Mouse (Mus musculus) lung, postnatal 14 days (tissue): ENCODE measurements around the gene Mapk10.

Experiments
- DNase-seq: peaks from one replicate; pipeline ENCODE4 v3.0.0; 2021

The Mapk10 gene

DNA sequence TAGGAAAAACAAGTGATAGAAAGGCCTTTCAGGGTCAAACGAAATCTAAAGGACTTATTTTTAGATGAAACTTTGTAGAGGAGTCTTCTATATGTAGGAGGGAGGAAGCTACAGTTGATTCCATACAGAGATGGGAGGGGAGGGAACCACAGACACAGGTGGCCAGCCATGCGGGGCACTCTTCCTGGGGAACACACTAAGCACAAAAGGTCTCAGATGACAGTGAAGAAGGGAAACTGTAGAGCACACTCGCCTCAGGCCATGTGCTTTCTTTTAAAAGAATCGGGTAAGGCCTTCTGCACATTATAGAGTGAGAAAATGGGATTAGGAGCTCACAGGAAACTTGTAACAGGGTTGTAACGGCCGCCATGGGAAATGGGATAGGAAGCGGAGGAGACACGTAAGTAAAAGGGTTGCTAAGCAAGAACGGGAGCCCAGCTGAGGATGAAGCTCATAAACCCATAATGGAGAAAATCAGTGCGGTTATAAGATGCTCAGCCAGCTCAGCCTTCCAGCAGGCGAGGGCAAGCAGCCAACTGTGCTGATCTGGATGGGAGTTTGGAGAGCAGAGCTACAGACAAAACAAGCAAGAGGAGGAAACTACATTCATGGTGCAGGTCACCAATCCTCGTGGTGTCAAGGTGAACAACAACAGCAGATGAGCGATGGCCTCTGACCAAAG, 182.1 kb downstream of the Mapk10 start:
- peak; percentile 16 for DNase-seq

- no peak for DNase-seq
Measured at GRCm38 (mm10) chr5:103022504-103023172, 188.5 kb downstream of the Mapk10 start.

- no peak for DNase-seq
Measured at GRCm38 (mm10) chr5:103021479-103021878, 189.7 kb downstream of the Mapk10 start.

DNA sequence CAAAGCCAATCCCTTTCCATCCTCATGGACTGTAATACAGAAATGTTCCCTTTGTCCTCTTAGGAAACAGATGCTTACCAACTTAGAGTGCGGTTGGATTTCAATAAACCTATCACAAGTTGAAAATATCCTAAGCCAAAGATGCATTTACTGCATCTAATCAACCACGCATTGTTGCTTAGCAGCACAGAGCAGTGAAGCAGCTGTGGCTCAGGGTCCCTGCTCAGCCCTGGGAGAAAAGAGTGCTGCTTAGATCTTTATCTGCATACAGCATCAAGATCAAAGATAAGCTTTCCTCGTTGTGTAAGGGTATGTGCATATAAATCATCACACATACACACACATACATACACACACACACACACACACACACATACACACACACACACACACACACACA, 190.2 kb downstream of the Mapk10 start:
- DNase-seq, result no peak

DNA sequence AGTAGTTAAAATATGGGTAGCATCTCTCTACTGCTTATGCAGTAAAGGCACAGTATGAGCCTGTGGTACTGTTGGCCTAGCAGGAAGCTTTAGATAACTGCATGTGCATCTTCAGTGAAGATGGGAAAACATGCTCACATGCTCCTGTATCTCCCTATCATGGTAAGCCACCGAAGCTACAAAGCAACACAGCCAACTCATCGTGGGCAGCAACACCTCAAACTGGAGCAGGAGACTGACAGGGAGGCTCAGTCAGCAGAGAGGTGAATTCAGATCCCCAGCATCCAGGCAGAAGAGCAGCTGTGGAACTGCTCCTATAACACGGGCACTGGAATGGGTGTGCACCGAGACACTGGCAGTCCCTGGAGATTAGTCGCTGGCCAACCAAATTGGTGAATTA, 191.0 kb downstream of the Mapk10 start:
- DNase-seq, result no peak

DNA sequence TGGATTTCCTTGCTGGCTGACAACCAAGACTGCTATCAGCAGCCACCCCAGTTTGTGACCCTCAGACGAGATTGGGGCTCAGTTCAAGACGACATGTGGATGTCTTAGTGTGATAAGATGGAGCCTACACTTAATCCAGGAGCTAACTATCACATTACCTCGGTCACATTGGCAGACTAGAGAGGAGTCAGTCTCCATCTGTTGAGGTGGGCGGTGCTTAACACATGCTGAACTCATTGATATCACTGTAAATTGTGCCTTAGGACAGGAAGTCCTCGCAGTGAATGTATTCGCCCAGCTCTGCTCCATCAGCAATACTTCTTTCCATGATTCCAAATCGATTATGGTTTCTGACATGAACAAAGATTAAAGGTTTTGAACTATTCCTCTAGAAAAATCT, 193.5 kb downstream of the Mapk10 start:
- no peak for DNase-seq

- DNase-seq, result no peak
Measured at GRCm38 (mm10) chr5:103014309-103014708, 196.8 kb downstream of the Mapk10 start.

- DNase-seq, result no peak
Measured at GRCm38 (mm10) chr5:103008894-103009293, 202.2 kb downstream of the Mapk10 start.

- no peak for DNase-seq
Measured at GRCm38 (mm10) chr5:103002116-103002515, 209.0 kb downstream of the Mapk10 start.

DNA sequence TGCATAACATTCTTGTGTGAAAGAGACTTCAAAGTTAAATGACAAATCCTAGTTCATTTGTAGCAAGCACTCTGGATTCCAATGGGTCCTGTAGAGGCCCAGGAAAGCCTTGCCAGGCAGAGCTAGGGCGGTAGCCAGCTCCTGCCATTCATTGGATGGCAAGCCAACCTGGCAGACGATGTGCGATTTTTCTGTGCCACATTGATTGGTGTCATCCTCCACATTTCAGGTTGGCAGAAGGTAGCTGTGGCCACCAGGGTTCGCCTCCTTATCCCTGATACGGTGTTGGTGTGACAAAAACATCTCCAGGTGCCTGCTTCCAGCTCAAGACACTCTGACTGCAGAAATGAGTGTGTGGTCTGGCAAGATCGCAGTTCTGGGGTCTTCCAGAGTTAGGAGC, 210.6 kb downstream of the Mapk10 start:
- no peak for DNase-seq

- DNase-seq, result no peak
Measured at GRCm38 (mm10) chr5:102998524-102998923, 212.6 kb downstream of the Mapk10 start.

GRCm38 (mm10) chr5:102997907-102998306, 213.2 kb downstream of the Mapk10 start:
- DNase-seq, result no peak

- DNase-seq, result no peak
Measured at GRCm38 (mm10) chr5:102996331-102996730, 214.8 kb downstream of the Mapk10 start.

DNA sequence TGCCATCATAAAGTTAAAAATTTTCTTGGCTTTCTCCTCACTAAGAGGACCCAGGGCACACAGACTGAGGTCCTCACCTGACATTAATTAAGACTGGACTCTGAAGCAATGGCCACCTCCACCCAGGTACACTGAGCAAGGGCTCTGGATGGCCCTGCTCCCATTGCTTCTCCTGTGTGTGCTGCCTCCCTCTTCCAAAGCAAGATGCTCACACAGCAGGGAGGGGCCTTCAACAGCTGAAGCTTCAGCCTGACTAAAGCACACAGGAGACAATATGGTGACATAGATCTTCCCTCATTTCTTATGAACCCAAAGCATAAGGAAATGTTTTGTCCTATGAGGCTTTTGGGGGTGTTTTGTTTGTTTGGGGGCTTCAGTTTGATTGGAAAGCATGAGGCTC, 215.2 kb downstream of the Mapk10 start:
- no peak for DNase-seq

- peak; percentile 8 for DNase-seq
Measured at GRCm38 (mm10) chr5:102993951-102994350, 217.2 kb downstream of the Mapk10 start.

DNA sequence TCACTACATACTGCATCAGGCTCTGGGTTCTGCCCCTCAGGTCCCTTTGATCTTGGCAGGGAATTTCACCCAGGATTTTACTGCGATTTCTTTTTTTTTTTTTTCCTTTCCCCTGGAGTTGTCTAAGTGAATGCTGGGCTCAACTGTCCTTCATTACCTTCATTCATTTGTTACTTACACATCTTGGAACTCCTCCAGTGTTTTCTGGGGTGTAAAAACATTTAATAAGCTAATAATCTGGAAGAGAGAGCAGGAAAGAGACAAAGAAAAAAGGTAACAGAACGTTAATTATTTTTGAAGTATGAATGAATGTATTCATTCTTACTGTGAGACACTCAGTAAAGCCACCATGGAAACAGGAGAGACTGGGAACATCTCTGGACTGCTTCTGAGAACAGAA, 219.4 kb downstream of the Mapk10 start:
- DNase-seq, result no peak

- no peak for DNase-seq
Measured at GRCm38 (mm10) chr5:102978382-102978781, 232.8 kb downstream of the Mapk10 start.

DNA sequence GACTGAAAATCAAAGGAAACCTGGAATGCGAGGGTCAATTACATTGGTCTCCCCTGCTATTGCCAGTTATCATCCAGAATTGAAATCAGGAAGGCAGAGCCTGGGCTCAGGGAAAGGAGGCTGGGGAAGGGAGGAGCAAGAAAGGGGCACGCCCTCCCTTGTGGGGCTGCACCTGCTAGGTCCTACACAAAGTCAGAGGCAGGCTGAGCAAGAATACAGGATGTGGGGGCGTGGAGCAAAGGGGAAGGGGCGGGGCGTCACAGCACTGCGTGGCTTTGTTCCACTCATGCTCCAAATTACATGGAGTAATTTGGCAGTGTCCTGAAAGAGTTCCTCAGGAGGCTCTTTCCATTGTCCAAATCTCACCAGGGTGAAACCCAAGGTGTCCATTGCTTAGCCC, 234.0 kb downstream of the Mapk10 start:
- no peak for DNase-seq

- no peak for DNase-seq
Measured at GRCm38 (mm10) chr5:102976540-102976939, 234.6 kb downstream of the Mapk10 start.

GRCm38 (mm10) chr5:102974400-102974799, 236.7 kb downstream of the Mapk10 start:
- DNase-seq, result no peak

DNA sequence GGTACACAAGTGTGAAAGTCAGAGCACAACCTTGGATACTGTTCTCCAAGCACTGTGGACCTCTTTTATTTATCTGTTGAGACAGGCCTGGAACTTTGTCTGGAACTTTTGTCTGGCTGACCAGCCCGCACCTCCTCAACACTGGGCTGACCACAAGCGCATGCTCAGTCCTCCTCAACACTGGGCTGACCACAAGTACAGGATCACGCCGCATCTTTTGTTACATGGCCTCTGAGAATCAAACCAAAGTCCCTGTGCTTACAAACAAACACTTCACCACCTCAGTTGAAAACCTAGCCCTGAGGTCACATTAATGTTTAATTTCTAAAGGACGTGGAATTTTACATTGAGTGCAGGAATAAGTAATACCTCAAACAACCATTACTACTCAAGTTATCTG, 246.7 kb downstream of the Mapk10 start:
- no peak for DNase-seq

DNA sequence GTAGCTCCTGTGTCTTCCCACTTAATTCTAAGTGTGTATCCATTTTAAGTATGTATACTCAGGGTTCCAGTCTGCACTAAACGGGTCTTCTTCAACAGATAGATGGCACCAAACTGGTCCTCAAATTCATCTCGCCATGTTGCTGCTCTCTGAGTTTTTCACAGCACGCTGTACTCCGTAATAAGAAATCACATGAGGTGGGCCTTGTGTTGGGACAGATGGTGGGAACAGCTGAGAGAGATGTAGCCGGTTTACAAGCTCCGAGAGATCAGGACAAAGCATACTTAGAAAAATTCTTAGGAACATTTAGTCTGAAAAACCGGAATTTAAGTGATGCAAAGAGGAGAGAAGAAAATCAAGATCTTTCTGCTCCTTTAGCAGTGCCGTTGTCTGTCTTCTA, 257.7 kb downstream of the Mapk10 start:
- DNase-seq, result no peak

DNA sequence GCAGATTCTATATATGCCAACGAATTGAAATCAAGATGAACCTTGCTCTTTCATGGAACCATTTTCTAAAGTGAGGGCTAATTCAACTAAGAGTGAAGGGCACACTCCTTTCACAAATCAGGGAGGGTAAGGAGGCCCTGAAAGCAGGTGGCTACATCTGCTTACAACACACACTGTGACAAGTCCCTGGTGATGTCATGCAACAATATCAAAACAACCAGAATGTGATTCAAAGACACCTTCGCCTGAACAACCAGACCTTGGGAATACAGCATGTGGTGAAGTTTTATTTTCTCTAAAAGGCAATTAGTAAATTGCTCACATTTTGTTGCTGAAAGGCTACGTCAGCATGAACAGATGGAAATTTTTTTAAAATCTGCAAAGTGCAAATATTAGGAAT, 258.2 kb downstream of the Mapk10 start:
- DNase-seq, result no peak

DNA sequence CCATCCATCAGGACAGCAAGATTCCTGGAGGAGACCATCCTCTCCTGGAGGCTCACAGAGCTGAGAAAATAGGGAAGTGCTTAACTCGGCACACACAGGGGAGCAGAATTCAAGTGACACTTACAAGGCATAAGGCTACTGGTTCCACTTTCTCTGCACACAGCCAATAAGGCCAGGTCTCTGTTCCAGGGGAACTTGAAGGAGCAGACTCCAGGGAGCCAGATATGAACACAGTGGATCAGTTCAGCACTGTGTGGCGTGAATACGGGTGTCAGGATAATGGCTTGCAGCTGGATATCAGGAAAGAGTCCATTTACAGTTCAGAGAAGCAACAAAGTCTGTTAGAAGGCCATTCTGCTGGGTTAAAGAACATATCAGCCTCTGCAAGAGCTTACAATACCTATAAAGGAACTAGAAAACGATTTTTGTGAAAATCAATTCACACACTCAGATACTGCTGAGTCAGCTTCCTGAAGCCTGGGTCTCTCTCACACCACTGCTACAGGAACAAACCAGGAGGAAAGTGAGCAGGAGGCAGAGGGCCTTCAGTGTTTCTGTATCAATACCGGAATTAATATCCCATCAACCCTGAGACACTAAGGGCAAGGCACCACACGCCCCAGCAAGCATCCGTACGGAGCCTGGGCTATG, 263.9 kb downstream of the Mapk10 start:
- peak; percentile 7 for DNase-seq
